Mouse (Mus musculus): Measurements from ENCODE around the gene Ice1.

- TF ChIP-seq TAL1 (conservative IDR thresholded peaks at IDR 0.05; ENCODE audit: low read depth, low read length) (no peak), GATA1 (IDR thresholded peaks at IDR 0.05; ENCODE audit: borderline replicate concordance, low read length) (no peak), CTCF (IDR thresholded peaks at IDR 0.05; ENCODE audit: low read depth, low read length) (no peak)
Measured at GRCm38 (mm10) chr13:70641941-70642340, 4.5 kb upstream of the Ice1 start.
